Mouse (Mus musculus) liver, adult (tissue): Measurements from ENCODE around the gene Ap4m1.

Source experiments
- GATA4 ChIP-seq: IDR thresholded peaks from 2 replicates; pipeline ENCODE4 v1.6.1; 2014; ENCODE audit warnings: mild to moderate bottlenecking, low read length; ENCODE audit not compliant: insufficient replicate concordance

Ap4m1 gene

GRCm38 (mm10) chr5:138228026-138228425, 56.2 kb downstream of the Ap4m1 start:
- no peak for TF ChIP-seq GATA4

- no peak for TF ChIP-seq GATA4
Measured at GRCm38 (mm10) chr5:138229511-138229910, 57.7 kb downstream of the Ap4m1 start.
